Mouse (Mus musculus) kidney, embryonic 15.5 days (tissue): ENCODE data around the gene Ninj2. TPM values are rescaled to one million over a fixed set of nuclear protein-coding genes. Genes with fewer than 3 reads are reported as not detected.

Experiments used
- ATAC-seq: fragments of 200-750 bp; cut with Nextera tagmentation; replicated peaks from 2 replicates; pipeline ENCODE4 v1.8.0; 2017; ENCODE audit warnings: moderate TSS enrichment; ENCODE audit not compliant: low FRiP score
- H3K27ac ChIP-seq: fragments of 300-500 bp; sonication (generic); 2 replicates; pipeline ENCODE4 v1.5.1; 2015; ENCODE audit warnings: mild to moderate bottlenecking, inconsistent platforms
- H3K27me3 ChIP-seq: fragments of 300-500 bp; sonication (generic); 2 replicates; pipeline ENCODE4 v1.6.1; 2015; ENCODE audit warnings: inconsistent platforms
- H3K36me3 ChIP-seq: fragments of 300-500 bp; sonication (generic); 2 replicates; pipeline ENCODE4 v1.6.1; 2015; ENCODE audit warnings: inconsistent platforms
- H3K4me1 ChIP-seq: fragments of 300-500 bp; sonication (generic); 2 replicates; pipeline ENCODE4 v1.6.1; 2015; ENCODE audit warnings: inconsistent platforms
- H3K4me2 ChIP-seq: fragments of 300-500 bp; sonication (generic); 2 replicates; pipeline ENCODE4 v1.6.1; 2015; ENCODE audit warnings: moderate library complexity, mild to moderate bottlenecking, inconsistent platforms
- H3K4me3 ChIP-seq: fragments of 300-500 bp; sonication (generic); replicated peaks from 2 replicates; pipeline ENCODE4 v1.5.1; 2015; ENCODE audit warnings: mild to moderate bottlenecking, inconsistent platforms
- H3K9ac ChIP-seq: fragments of 300-500 bp; sonication (generic); 2 replicates; pipeline ENCODE4 v1.6.1; 2015; ENCODE audit warnings: mild to moderate bottlenecking, inconsistent platforms
- H3K9me3 ChIP-seq: fragments of 300-500 bp; sonication (generic); replicated peaks from 2 replicates; pipeline ENCODE4 v1.6.1; 2016; ENCODE audit warnings: inconsistent platforms
- WGBS: fragments of 180-500 bp; shearing (Covaris S2); methylation state at CpG from one replicate; pipeline ENCODE4 v1.1.7; 2015; ENCODE audit warnings: mixed read lengths; 5-methylcytosine and 5-hydroxymethylcytosine counted together
- polyA plus RNA-seq: library from polyadenylated mRNA; unstranded; fragments of >200 nt; fragmentation: Nextera tagmentation; extraction: Ambion mirVana; gene quantifications from 2 replicates; pipeline ENCODE4 v1.2.1, GENCODE M21; 2015

Ninj2 gene
- polyA plus RNA-seq, 1 experiment from 2014 or later: not detected

- no peak for ATAC-seq
- no peaks in the 10 kb centered on the region for H3K36me3 ChIP-seq
- no peak overlapping the region for H3K27ac ChIP-seq
- WGBS: 84% methylated on average over 4 of the region's 4 CpGs
- no peak overlapping the region for H3K4me2 ChIP-seq
- H3K9ac ChIP-seq: no peak overlapping the region
- peaks cover under 1% of the 10 kb centered on the region; the same call in 1 of the 2 replicates for H3K4me1 ChIP-seq
- no peaks in the 10 kb centered on the region for H3K9me3 ChIP-seq
- no peaks in the 10 kb centered on the region for H3K27me3 ChIP-seq
- H3K4me3 ChIP-seq: no peak overlapping the region
Observed at GRCm38 (mm10) chr6:120164765-120165164, 71.6 kb downstream of the Ninj2 start.

GRCm38 (mm10) chr6:120167574-120167973 is 74.4 kb downstream of the Ninj2 start:
- Histone ChIP-seq H3K4me3 (no peak overlapping the region), H3K9me3 (no peaks in the 10 kb centered on the region), H3K27ac (no peak overlapping the region), H3K27me3 (no peaks in the 10 kb centered on the region), H3K36me3 (no peaks in the 10 kb centered on the region), H3K9ac (no peak overlapping the region), H3K4me2 (no peak overlapping the region), H3K4me1 (no peaks in the 10 kb centered on the region)
- no peak for ATAC-seq
- 64% methylated on average over 4 of the region's 4 CpGs for WGBS

- H3K4me3 ChIP-seq: no peak overlapping the region
- no peak for ATAC-seq
- H3K36me3 ChIP-seq: no peaks in the 10 kb centered on the region
- no peaks in the 10 kb centered on the region for H3K27me3 ChIP-seq
- 78% methylated on average over 8 of the region's 8 CpGs for WGBS
- no peak overlapping the region for H3K4me2 ChIP-seq
- no peak overlapping the region for H3K27ac ChIP-seq
- H3K9me3 ChIP-seq: no peaks in the 10 kb centered on the region
- no peak overlapping the region for H3K9ac ChIP-seq
- peaks cover 7% of the 10 kb centered on the region for H3K4me1 ChIP-seq
Observed at GRCm38 (mm10) chr6:120172294-120173017, 79.3 kb downstream of the Ninj2 start.

- Histone ChIP-seq H3K4me1 (peaks cover 7% of the 10 kb centered on the region), H3K9me3 (no peaks in the 10 kb centered on the region), H3K4me2 (no peak overlapping the region), H3K9ac (no peak overlapping the region), H3K36me3 (no peaks in the 10 kb centered on the region), H3K4me3 (no peak overlapping the region), H3K27me3 (no peaks in the 10 kb centered on the region), H3K27ac (peak overlapping the region; percentile 68)
- 0 out of 2 replicates have a peak, but pooled peaks have one; percentile 10 for ATAC-seq
- WGBS: 77% methylated on average over 6 of the region's 6 CpGs
Observed at GRCm38 (mm10) chr6:120174028-120174601, 81.0 kb downstream of the Ninj2 start.

GRCm38 (mm10) chr6:120174602-120175115 is 81.5 kb downstream of the Ninj2 start:
- H3K9ac ChIP-seq: no peak overlapping the region
- H3K9me3 ChIP-seq: no peaks in the 10 kb centered on the region
- no peak overlapping the region for H3K4me2 ChIP-seq
- H3K27ac ChIP-seq: peak overlapping the region; percentile 68
- WGBS: 53% methylated on average over 7 of the region's 7 CpGs
- no peaks in the 10 kb centered on the region for H3K27me3 ChIP-seq
- no peaks in the 10 kb centered on the region for H3K36me3 ChIP-seq
- ATAC-seq: peak; percentile 95
- peaks cover 7% of the 10 kb centered on the region for H3K4me1 ChIP-seq
- no peak overlapping the region for H3K4me3 ChIP-seq

DNA sequence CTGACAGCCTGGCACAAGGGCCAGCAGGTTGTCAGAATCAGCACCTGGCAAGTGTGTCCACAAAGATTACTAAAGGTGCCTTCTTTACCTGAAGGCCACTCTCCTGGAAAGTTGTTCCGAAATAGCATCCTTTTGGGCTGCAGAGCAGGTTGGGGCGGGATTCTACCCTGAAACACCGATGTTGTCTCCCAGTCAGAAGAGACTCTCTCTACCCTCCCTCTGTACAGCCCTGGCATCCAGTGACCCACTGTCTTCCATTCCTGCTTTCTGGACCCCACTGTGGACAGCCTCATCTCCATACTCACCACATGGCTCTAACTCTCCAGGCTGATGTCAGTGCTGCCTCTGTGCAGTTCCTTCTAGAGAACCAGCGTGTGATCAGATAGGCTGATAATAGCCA is 82.5 kb downstream of the Ninj2 start:
- Histone ChIP-seq H3K4me1 (peaks cover 7% of the 10 kb centered on the region), H3K27me3 (no peaks in the 10 kb centered on the region), H3K9me3 (no peaks in the 10 kb centered on the region), H3K36me3 (no peaks in the 10 kb centered on the region), H3K4me3 (no peak overlapping the region), H3K27ac (no peak overlapping the region), H3K4me2 (no peak overlapping the region), H3K9ac (no peak overlapping the region)
- WGBS: 94% methylated on average over 4 of the region's 4 CpGs
- no peak for ATAC-seq

DNA sequence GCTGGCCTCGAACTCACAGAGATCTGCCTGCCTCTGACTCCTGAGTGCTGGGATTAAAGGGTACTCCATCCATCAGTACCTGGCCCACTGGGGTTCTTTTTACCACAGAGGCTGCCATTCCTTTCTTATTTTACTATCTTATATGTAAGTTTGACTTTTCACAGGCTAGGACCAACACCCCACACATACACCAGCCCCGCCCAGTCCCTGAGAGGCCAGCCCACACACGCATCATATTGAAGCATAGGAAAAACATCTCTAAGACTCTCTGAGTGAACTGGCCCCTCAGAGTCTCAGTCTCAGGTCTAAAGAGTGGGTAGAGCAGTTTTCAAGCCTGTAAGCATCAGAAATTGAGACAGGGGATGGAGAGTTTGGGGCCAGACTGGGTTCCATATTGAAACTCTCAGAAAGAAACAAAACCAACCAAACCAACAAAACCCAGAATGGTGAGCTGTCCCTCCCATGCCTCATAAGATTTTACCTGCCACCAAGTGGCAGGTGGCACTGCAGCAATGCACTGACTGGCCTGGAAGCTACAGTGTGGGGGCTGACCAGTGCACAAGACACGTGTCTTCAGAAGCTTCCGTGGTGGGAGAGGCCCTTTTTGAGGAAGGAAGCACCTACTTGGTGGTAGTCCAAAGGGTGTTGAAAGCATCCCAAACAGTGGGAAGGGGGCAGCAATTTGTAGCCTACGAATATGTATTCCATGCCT is 86.0 kb downstream of the Ninj2 start:
- Histone ChIP-seq H3K9me3 (no peaks in the 10 kb centered on the region), H3K27ac (no peak overlapping the region), H3K4me3 (no peak overlapping the region), H3K9ac (no peak overlapping the region), H3K4me2 (no peak overlapping the region), H3K27me3 (no peaks in the 10 kb centered on the region), H3K4me1 (peaks cover 7% of the 10 kb centered on the region), H3K36me3 (no peaks in the 10 kb centered on the region)
- 84% methylated on average over 6 of the region's 6 CpGs for WGBS
- ATAC-seq: no peak

DNA sequence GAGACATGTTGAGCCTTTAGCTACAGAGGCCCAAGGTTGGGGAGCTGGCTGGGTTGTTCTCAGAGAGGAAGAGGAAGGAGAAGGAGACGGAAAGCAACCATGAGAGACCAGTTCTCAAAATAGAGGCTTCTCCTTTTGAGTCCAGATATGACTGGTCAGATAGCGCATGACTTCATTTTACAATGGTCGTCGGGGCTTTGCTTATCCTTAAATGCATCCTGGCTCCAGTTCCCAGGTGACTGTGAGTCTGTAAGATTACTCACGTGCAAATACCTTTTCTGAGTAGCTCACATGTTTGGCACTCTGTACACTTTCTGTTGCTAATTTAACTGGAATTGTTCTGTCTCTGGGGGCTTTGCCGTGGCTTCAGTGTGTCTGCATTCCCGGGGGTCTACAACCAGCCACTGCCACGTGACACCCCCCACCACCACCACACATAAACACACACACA is 86.6 kb downstream of the Ninj2 start:
- no peaks in the 10 kb centered on the region for H3K36me3 ChIP-seq
- no peak overlapping the region for H3K9ac ChIP-seq
- H3K4me2 ChIP-seq: no peak overlapping the region
- ATAC-seq: no peak
- 82% methylated on average over 8 of the region's 8 CpGs for WGBS
- H3K4me1 ChIP-seq: peaks cover 2% of the 10 kb centered on the region; the same call in 1 of the 2 replicates
- no peaks in the 10 kb centered on the region for H3K27me3 ChIP-seq
- no peaks in the 10 kb centered on the region for H3K9me3 ChIP-seq
- no peak overlapping the region for H3K27ac ChIP-seq
- H3K4me3 ChIP-seq: no peak overlapping the region

- no peak for ATAC-seq
- WGBS: 68% methylated on average over 4 of the region's 4 CpGs
- Histone ChIP-seq H3K9me3 (no peaks in the 10 kb centered on the region), H3K27ac (no peak overlapping the region; the same call in 1 of the 2 replicates), H3K4me1 (no peaks in the 10 kb centered on the region), H3K4me3 (no peak overlapping the region), H3K27me3 (no peaks in the 10 kb centered on the region), H3K36me3 (no peaks in the 10 kb centered on the region), H3K4me2 (no peak overlapping the region), H3K9ac (no peak overlapping the region)
Observed at GRCm38 (mm10) chr6:120180492-120180891, 87.3 kb downstream of the Ninj2 start.

- H3K4me2 ChIP-seq: no peak overlapping the region
- H3K27ac ChIP-seq: no peak overlapping the region
- H3K27me3 ChIP-seq: 0 out of 2 replicates have a peak, but pooled peaks cover 3% of the 10 kb centered on the region
- no peaks in the 10 kb centered on the region for H3K4me1 ChIP-seq
- no peaks in the 10 kb centered on the region for H3K9me3 ChIP-seq
- H3K9ac ChIP-seq: no peak overlapping the region
- H3K4me3 ChIP-seq: no peak overlapping the region
- no peak for ATAC-seq
- 86% methylated on average over 5 of the region's 5 CpGs for WGBS
- H3K36me3 ChIP-seq: no peaks in the 10 kb centered on the region
Observed at GRCm38 (mm10) chr6:120182160-120182559, 89.0 kb downstream of the Ninj2 start.

- Histone ChIP-seq H3K36me3 (no peaks in the 10 kb centered on the region), H3K27me3 (0 out of 2 replicates have a peak, but pooled peaks cover 3% of the 10 kb centered on the region), H3K4me3 (no peak overlapping the region), H3K4me2 (no peak overlapping the region), H3K9me3 (no peaks in the 10 kb centered on the region), H3K9ac (no peak overlapping the region), H3K27ac (no peak overlapping the region), H3K4me1 (peaks cover 15% of the 10 kb centered on the region)
- whole genome bisulfite sequencing: 97% methylated on average over 4 of the region's 4 CpGs
- ATAC-seq: no peak
Observed at GRCm38 (mm10) chr6:120183771-120184170, 90.6 kb downstream of the Ninj2 start.
